Mouse (Mus musculus) lung, adult 2 months (tissue): ENCODE data around the gene Fam120a.

Source experiments
- CTCF ChIP-seq: fragments of 200-500 bp; IDR thresholded peaks from 2 replicates; pipeline ENCODE4 v1.5.1; 2011; ENCODE audit warnings: mild to moderate bottlenecking, low read length, control low read depth; ENCODE audit not compliant: insufficient read depth
- POLR2A ChIP-seq: fragments of 200-500 bp; IDR thresholded peaks from 2 replicates; pipeline ENCODE4 v1.6.1; 2011; ENCODE audit warnings: low read depth, mild to moderate bottlenecking, control low read depth, low read length, borderline replicate concordance; ENCODE audit errors: extremely low read depth

- TF ChIP-seq CTCF: no peak
- no peak for TF ChIP-seq POLR2A
These were observed 5.3 kb downstream of the Fam120a start for GRCm38 (mm10) chr13:48962519-48962918.
